Mouse (Mus musculus) CH12.LX (cell line): ENCODE measurements at regions not wholly inside any gene's neighbourhood (a gene's known extent, or its start where the extent isn't known, plus 50 kb on each side); places are given as distances from the start of the nearest gene placed in this dataset.

Experiments
- DNase-seq: peaks from one replicate; pipeline ENCODE4 v3.0.0-alpha.2; 2013; ENCODE audit errors: extremely low read depth
- H3K27ac ChIP-seq: 2 replicates; pipeline ENCODE4 v1.5.1; 2012; ENCODE audit warnings: low read depth, mild to moderate bottlenecking, control low read depth, moderate library complexity; ENCODE audit not compliant: insufficient read depth
- H3K27me3 ChIP-seq: replicated peaks from 2 replicates; pipeline ENCODE3; 2012; ENCODE audit warnings: inconsistent platforms
- H3K36me3 ChIP-seq, 2 experiments: replicated peaks in 1 of 2; 2 replicates each; pipeline versions ENCODE3 to v1.6.1; 2012; ENCODE audit warnings: inconsistent platforms in 1 of 2, low read length in 1 of 2, mild to moderate bottlenecking in 1 of 2, mixed read lengths in 1 of 2, moderate library complexity in 1 of 2; ENCODE audit not compliant: control insufficient read depth in 1 of 2, insufficient read depth in 1 of 2
- H3K4me1 ChIP-seq, 2 experiments: 2 replicates each; pipeline ENCODE4 v1.6.1; 2012; ENCODE audit warnings: inconsistent platforms in 1 of 2, moderate library complexity in 1 of 2; ENCODE audit not compliant: insufficient read depth in 2 of 2, control insufficient read depth in 1 of 2
- H3K4me2 ChIP-seq: 2 replicates; pipeline ENCODE4 v1.6.1; 2012; ENCODE audit warnings: low read depth, mild to moderate bottlenecking, control low read depth; ENCODE audit not compliant: poor library complexity, insufficient read depth, severe bottlenecking
- H3K4me3 ChIP-seq, 3 experiments: fragments of 150-350 bp in 1 of 3; sonication (generic) in 1 of 3; replicated peaks in 1 of 3; 2 replicates each; pipeline versions ENCODE3 to v1.5.1; 2011 to 2012; ENCODE audit warnings: low read depth in 2 of 3, low read length in 2 of 3, mild to moderate bottlenecking in 2 of 3, moderate library complexity in 2 of 3, control low read depth in 1 of 3, improper control_type of control experiment in 1 of 3, inconsistent platforms in 1 of 3, mixed read lengths in 1 of 3; ENCODE audit not compliant: poor library complexity in 1 of 3
- H3K79me2 ChIP-seq: replicated peaks from 2 replicates; pipeline ENCODE4 v1.6.1; 2012; ENCODE audit warnings: mild to moderate bottlenecking, moderate library complexity; ENCODE audit not compliant: control insufficient read depth, poor library complexity, insufficient read depth, severe bottlenecking; ENCODE audit errors: extremely low read depth
- H3K9ac ChIP-seq: 2 replicates; pipeline ENCODE4 v1.6.1; 2012; ENCODE audit warnings: low read depth, mild to moderate bottlenecking, control low read depth, moderate library complexity; ENCODE audit not compliant: insufficient read depth
- H3K9me3 ChIP-seq: replicated peaks from 2 replicates; pipeline ENCODE3; 2012; ENCODE audit warnings: low read length, inconsistent platforms, mixed read lengths
- BHLHE40 ChIP-seq: IDR thresholded peaks from 2 replicates; pipeline ENCODE4 v1.6.1; 2011; ENCODE audit warnings: mild to moderate bottlenecking, low read depth, low read length, improper control_type of control experiment
- CHD1 ChIP-seq: IDR thresholded peaks from 2 replicates; pipeline ENCODE4 v1.6.1; 2012; ENCODE audit warnings: low read depth, low read length, improper control_type of control experiment, inconsistent platforms
- CHD2 ChIP-seq: IDR thresholded peaks from 2 replicates; pipeline ENCODE4 v1.6.1; 2011; ENCODE audit warnings: low read length, improper control_type of control experiment
- E2F4 ChIP-seq: IDR thresholded peaks from 2 replicates; pipeline ENCODE4 v1.6.1; 2011; ENCODE audit warnings: low read depth, low read length, improper control_type of control experiment; ENCODE audit not compliant: insufficient replicate concordance
- EP300 ChIP-seq: IDR thresholded peaks from 2 replicates; pipeline ENCODE4 v1.6.1; 2011; ENCODE audit warnings: low read length, improper control_type of control experiment
- JUND ChIP-seq: conservative IDR thresholded peaks from 2 replicates; pipeline ENCODE4 v1.6.1; 2011; ENCODE audit warnings: low read depth, low read length, improper control_type of control experiment
- MAZ ChIP-seq: IDR thresholded peaks from 2 replicates; pipeline ENCODE4 v1.6.1; 2012; ENCODE audit warnings: low read depth, mild to moderate bottlenecking, inconsistent platforms, low read length, improper control_type of control experiment, moderate library complexity
- MXI1 ChIP-seq: IDR thresholded peaks from 2 replicates; pipeline ENCODE4 v1.6.1; 2011; ENCODE audit warnings: mild to moderate bottlenecking, low read depth, low read length, improper control_type of control experiment
- NELFE ChIP-seq: IDR thresholded peaks from 2 replicates; pipeline ENCODE4 v1.6.1; 2011; ENCODE audit warnings: low read depth, low read length, improper control_type of control experiment
- PAX5 ChIP-seq: IDR thresholded peaks from 2 replicates; pipeline ENCODE4 v1.6.1; 2012; ENCODE audit warnings: low read length, inconsistent platforms, mixed read lengths
- POLR2A ChIP-seq: IDR thresholded peaks from 2 replicates; pipeline ENCODE4 v1.6.1; 2011; ENCODE audit warnings: low read depth, mild to moderate bottlenecking, improper control_type of control experiment, low read length
- TBP ChIP-seq: conservative IDR thresholded peaks from 2 replicates; pipeline ENCODE4 v1.6.1; 2011; ENCODE audit warnings: low read depth, low read length, improper control_type of control experiment
- ZNF384 ChIP-seq: IDR thresholded peaks from 2 replicates; pipeline ENCODE4 v1.6.1; 2012; ENCODE audit warnings: low read depth, low read length, improper control_type of control experiment, inconsistent platforms
- dilution Hi-C: fragments of 300-500 bp; cut with MboI; formaldehyde crosslinking; loops from 2 replicates; pipeline ENCODE4 v1.14.3; 2020; ENCODE audit warnings: low sequenced_read_pairs; ENCODE audit not compliant: extremely low pct_unique_long_range_greater_than_20kb, extremely low pct_ligation_motif_present
- in situ Hi-C: fragments of 300-500 bp; cut with MboI; formaldehyde crosslinking; loops from 3 replicates; pipeline ENCODE4 v1.14.3; 2019; ENCODE audit warnings: low sequenced_read_pairs, low pct_ligation_motif_present, low pct_unique_long_range_greater_than_20kb, mixed read lengths

DNA sequence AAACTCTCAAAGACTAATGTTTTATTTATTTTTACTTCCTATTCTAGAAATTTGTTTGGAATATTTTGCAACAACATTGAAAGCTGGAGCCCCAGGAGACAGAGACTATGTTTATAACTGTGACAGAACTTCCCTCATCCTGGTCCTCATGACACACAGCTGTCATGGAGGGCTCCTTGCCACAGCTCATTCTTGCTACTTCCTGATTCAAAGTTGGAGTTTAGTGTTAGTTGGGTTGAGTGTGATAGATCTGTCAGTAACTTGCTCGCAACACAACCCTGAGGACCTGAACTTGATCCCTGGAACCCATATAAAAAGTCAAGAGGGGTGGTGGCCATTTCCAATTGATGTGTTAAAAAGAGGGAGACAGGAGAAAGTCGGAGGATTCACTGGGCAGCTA lies 328.3 kb upstream of the Nox3 start:
- in situ Hi-C loops: no loop called here
- no peak overlapping the region for H3K4me2 ChIP-seq
- H3K9ac ChIP-seq: no peak overlapping the region
- H3K4me1 ChIP-seq: no peaks in the 10 kb centered on the region
- no peak overlapping the region for H3K4me3 ChIP-seq
- no peak for TF ChIP-seq CHD2
- TF ChIP-seq MXI1: no peak
- no peak for TF ChIP-seq EP300
- TF ChIP-seq JUND: no peak
- TF ChIP-seq, all 38 proteins: peak for 0
- H3K27me3 ChIP-seq: no peaks in the 10 kb centered on the region
- H3K36me3 ChIP-seq: no peaks in the 10 kb centered on the region
- H3K9me3 ChIP-seq: no peaks in the 10 kb centered on the region
- dilution Hi-C loops: no loop called here
- H3K27ac ChIP-seq: no peak overlapping the region
- no peak for DNase-seq
- no peaks in the 10 kb centered on the region for H3K79me2 ChIP-seq

- H3K27ac ChIP-seq: no peak overlapping the region
- in situ Hi-C loops: no loop called here
- TF ChIP-seq CHD2 (no peak), EP300 (no peak), NELFE (no peak), POLR2A (no peak), MAZ (no peak), MXI1 (no peak), ZNF384 (no peak), PAX5 (no peak), TBP (no peak), CHD1 (no peak), E2F4 (no peak)
- TF ChIP-seq, all 38 proteins: peak for 0
Measured at GRCm38 (mm10) chr17:4029202-4029601, 333.1 kb upstream of the Nox3 start.

GRCm38 (mm10) chr17:4034816-4035360 lies 338.8 kb upstream of the Nox3 start:
- no peaks in the 10 kb centered on the region for H3K36me3 ChIP-seq
- H3K9ac ChIP-seq: no peak overlapping the region
- in situ Hi-C loops (no loop called here), dilution Hi-C loops (no loop called here)
- no peak overlapping the region for H3K27ac ChIP-seq
- no peaks in the 10 kb centered on the region for H3K79me2 ChIP-seq
- H3K4me3 ChIP-seq: no peak overlapping the region
- H3K9me3 ChIP-seq: no peaks in the 10 kb centered on the region
- TF ChIP-seq MAZ: no peak
- no peak for TF ChIP-seq BHLHE40
- no peak for DNase-seq
- H3K4me2 ChIP-seq: no peak overlapping the region
- no peaks in the 10 kb centered on the region for H3K27me3 ChIP-seq
- no peaks in the 10 kb centered on the region for H3K4me1 ChIP-seq

More at GRCm38 (mm10) chr17:4029202-4029601, 333.1 kb upstream of the Nox3 start:
- no peaks in the 10 kb centered on the region for H3K9me3 ChIP-seq
- H3K79me2 ChIP-seq: no peaks in the 10 kb centered on the region
- no peaks in the 10 kb centered on the region for H3K27me3 ChIP-seq
- no peak for DNase-seq
- dilution Hi-C loops: no loop called here
- no peaks in the 10 kb centered on the region for H3K36me3 ChIP-seq
- no peak overlapping the region for H3K4me2 ChIP-seq
- no peak overlapping the region for H3K4me3 ChIP-seq
- H3K9ac ChIP-seq: no peak overlapping the region
- H3K4me1 ChIP-seq: no peaks in the 10 kb centered on the region
